Mouse (Mus musculus): ENCODE data around the gene Il1b. TPM values are rescaled to one million over a fixed set of nuclear protein-coding genes. Genes with fewer than 3 reads are reported as not detected.

The Il1b gene
- polyA plus RNA-seq, 1 experiment from 2014 or later: not detected

DNA sequence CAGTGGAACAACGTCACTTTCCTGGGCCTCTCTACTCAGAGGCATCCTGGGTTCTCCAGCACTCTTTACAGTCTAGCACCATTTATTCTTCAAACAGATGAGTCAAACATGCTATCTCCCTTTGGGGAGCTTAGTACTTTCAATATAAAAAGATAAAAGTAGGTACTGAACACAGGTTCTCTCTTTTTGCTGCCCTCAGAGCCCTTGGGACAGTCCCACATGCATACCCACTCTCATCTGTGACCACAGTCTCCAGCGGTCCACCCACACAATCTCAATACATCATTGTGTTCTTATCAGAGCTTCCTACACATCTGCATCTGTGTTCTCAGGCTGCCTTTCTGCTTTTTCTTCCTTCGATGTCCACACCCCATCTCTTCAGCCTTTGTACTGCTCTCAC lies 14.4 kb upstream of the Il1b start:
- no peak overlapping the region for H3K27ac ChIP-seq (ENCODE audit: low read depth)
- H3K4me2 ChIP-seq: no peak overlapping the region
- no peaks in the 10 kb centered on the region for H3K4me1 ChIP-seq (ENCODE audit: insufficient read depth)
- no peaks in the 10 kb centered on the region for H3K9me3 ChIP-seq (ENCODE audit: low read depth, low read length)
- no peaks in the 10 kb centered on the region for H3K27me3 ChIP-seq (ENCODE audit: insufficient read depth, low read length)
- ATAC-seq (ENCODE audit: insufficient read depth) (no peak), DNase-seq (no peak)
- H3K4me3 ChIP-seq (ENCODE audit: low read depth, low read length): no peak overlapping the region
- no peak overlapping the region for H3K9ac ChIP-seq
- 88% methylated on average over 3 of the region's 3 CpGs for WGBS
- no peak for TF ChIP-seq CTCF (IDR thresholded peaks at IDR 0.05; ENCODE audit: low read depth)
- no peaks in the 10 kb centered on the region for H3K36me3 ChIP-seq (ENCODE audit: insufficient read depth)

DNA sequence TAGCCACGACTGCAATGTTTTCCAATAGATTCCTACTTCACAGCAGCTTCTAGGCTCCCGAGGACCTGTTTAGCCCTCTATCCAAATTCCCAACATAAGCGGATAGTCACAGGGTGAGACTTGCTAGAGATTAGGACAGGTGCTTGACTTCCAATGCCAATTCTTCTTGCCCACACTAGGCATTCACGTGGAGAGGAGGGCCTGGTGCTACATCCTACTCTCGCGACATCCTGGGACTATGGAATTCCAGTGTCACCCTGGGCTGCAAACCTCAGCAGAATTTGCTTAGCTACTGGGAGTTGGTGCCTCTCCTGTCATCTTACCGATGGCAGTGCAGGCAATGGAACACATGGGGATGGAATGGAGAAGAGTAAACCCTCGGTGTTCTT lies 13.3 kb upstream of the Il1b start:
- WGBS: 76% methylated on average over 8 of the region's 8 CpGs
- no peak for ATAC-seq (ENCODE audit: insufficient read depth)
- Histone ChIP-seq H3K9ac (no peak overlapping the region), H3K27me3 (ENCODE audit: insufficient read depth, low read length) (no peaks in the 10 kb centered on the region), H3K4me2 (no peak overlapping the region), H3K4me1 (ENCODE audit: insufficient read depth) (no peaks in the 10 kb centered on the region), H3K9me3 (ENCODE audit: low read depth, low read length) (no peaks in the 10 kb centered on the region), H3K4me3 (ENCODE audit: low read depth, low read length) (no peak overlapping the region), H3K27ac (ENCODE audit: low read depth) (no peak overlapping the region), H3K36me3 (ENCODE audit: insufficient read depth) (no peaks in the 10 kb centered on the region)
- no peak for TF ChIP-seq CTCF (IDR thresholded peaks at IDR 0.05; ENCODE audit: low read depth)
- DNase-seq: no peak

DNA sequence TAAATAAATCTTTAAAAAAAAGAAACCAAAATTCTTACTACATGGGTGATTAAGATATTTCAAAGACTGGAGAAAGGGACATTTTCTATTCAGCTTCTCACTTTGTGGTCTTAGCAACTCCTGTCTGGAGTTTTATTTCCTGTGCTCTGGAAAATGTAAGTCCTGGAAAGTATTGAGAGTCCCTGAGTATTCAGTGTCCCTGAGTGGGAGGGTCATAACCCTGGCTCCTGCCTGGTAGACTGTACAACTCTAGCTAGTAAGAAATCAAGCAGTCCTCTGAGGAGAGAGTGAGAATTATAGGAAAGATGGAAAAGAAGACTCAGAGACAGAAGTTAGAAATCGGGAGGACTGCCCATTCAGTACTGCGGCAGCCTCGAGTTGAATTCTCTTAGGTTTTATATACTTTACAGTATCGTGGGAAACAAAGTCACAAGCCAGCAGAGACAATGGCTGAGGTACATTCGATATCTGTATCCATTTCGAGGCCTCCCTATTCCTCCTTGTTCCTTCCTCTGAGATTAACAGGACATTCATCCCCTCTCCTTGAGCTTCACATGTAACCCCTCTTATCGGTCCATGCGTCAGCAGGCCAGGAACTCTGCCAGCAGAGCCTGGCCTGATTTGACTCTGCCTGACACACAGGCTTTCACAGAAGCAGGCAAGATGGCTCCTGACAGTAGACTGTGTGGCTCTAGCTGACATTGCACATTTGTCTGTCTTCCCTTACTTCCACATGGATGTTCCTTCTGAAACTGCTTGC lies 12.8 kb upstream of the Il1b start:
- no peaks in the 10 kb centered on the region for H3K27me3 ChIP-seq (ENCODE audit: insufficient read depth, low read length)
- H3K4me1 ChIP-seq (ENCODE audit: insufficient read depth): no peaks in the 10 kb centered on the region
- H3K4me3 ChIP-seq (ENCODE audit: low read depth, low read length): no peak overlapping the region
- no peak overlapping the region for H3K9ac ChIP-seq
- no peaks in the 10 kb centered on the region for H3K9me3 ChIP-seq (ENCODE audit: low read depth, low read length)
- peak; percentile 15 for DNase-seq
- 81% methylated on average over 8 of the region's 8 CpGs for WGBS
- no peaks in the 10 kb centered on the region for H3K36me3 ChIP-seq (ENCODE audit: insufficient read depth)
- no peak for TF ChIP-seq CTCF (IDR thresholded peaks at IDR 0.05; ENCODE audit: low read depth)
- H3K4me2 ChIP-seq: no peak overlapping the region
- no peak overlapping the region for H3K27ac ChIP-seq (ENCODE audit: low read depth)
- no peak for ATAC-seq (ENCODE audit: insufficient read depth)

DNA sequence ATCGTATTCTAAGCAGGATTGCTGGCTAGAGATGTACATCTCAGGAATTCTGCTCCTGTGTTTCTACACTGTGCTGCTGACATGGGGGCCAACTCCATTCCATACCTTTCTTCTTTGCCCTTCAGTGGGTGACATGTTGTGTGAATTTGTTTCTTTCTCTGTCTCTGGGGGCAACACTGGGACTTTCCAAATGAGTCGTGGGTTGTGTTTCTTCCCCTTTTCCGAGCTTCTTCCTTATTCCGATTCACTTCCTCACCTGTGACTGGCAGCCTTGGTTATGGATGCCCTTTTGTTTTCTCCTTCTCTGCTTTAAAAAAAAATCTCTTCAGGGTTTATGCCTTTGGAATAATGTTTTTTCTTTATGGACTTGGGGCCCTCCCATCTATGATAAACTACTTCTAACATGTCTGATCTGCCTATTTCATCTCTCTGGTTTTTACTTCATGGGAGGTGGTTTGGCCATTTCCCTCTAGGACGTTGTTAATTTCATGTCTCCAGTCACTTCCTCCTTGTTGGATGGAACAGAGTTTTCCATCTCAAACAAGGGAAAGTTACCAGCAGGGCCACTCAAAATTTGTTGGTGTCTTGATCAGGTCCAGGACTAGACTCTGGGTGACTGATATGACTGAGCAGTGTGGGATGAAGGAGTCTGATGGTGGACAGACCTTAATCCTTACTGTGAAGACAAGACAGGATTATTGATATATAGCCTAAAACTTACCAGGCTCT lies 10.0 kb upstream of the Il1b start:
- no peaks in the 10 kb centered on the region for H3K27me3 ChIP-seq (ENCODE audit: insufficient read depth, low read length)
- no peak overlapping the region for H3K4me2 ChIP-seq
- ATAC-seq (ENCODE audit: insufficient read depth) (no peak), DNase-seq (no peak)
- H3K4me1 ChIP-seq (ENCODE audit: insufficient read depth): no peaks in the 10 kb centered on the region
- WGBS: 86% methylated on average over 5 of the region's 5 CpGs
- no peak overlapping the region for H3K4me3 ChIP-seq (ENCODE audit: low read depth, low read length)
- no peaks in the 10 kb centered on the region for H3K9me3 ChIP-seq (ENCODE audit: low read depth, low read length)
- no peak overlapping the region for H3K9ac ChIP-seq
- H3K36me3 ChIP-seq (ENCODE audit: insufficient read depth): no peaks in the 10 kb centered on the region
- no peak for TF ChIP-seq CTCF (IDR thresholded peaks at IDR 0.05; ENCODE audit: low read depth)
- H3K27ac ChIP-seq (ENCODE audit: low read depth): no peak overlapping the region

DNA sequence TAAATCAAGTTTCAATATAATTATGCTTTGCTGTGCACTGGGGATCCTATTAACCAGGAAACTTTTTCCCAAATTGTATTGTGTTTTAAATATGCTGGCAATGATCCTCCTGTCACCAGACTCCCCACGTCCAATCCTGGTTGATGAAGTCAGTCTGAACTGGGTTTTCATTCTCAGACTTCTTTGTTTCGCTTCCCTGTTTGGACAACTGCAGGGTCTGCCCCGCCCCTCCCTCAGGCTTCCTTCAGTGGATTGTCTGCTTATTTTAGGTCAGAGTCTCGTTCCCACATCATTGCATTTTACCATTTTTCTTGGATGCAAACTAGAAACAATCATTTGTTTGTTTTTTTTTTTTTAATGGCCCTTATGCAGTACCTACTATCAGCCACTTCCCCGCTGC lies 9.3 kb upstream of the Il1b start:
- H3K27ac ChIP-seq (ENCODE audit: low read depth): no peak overlapping the region
- H3K4me3 ChIP-seq (ENCODE audit: low read depth, low read length): no peak overlapping the region
- 67% methylated on average over 5 of the region's 5 CpGs for WGBS
- no peaks in the 10 kb centered on the region for H3K4me1 ChIP-seq (ENCODE audit: insufficient read depth)
- no peak for TF ChIP-seq CTCF (IDR thresholded peaks at IDR 0.05; ENCODE audit: low read depth)
- H3K9ac ChIP-seq: no peak overlapping the region
- DNase-seq: no peak
- no peaks in the 10 kb centered on the region for H3K9me3 ChIP-seq (ENCODE audit: low read depth, low read length)
- no peak overlapping the region for H3K4me2 ChIP-seq
- H3K27me3 ChIP-seq (ENCODE audit: insufficient read depth, low read length): no peaks in the 10 kb centered on the region
- H3K36me3 ChIP-seq (ENCODE audit: insufficient read depth): no peaks in the 10 kb centered on the region
- ATAC-seq (ENCODE audit: insufficient read depth): no peak

DNA sequence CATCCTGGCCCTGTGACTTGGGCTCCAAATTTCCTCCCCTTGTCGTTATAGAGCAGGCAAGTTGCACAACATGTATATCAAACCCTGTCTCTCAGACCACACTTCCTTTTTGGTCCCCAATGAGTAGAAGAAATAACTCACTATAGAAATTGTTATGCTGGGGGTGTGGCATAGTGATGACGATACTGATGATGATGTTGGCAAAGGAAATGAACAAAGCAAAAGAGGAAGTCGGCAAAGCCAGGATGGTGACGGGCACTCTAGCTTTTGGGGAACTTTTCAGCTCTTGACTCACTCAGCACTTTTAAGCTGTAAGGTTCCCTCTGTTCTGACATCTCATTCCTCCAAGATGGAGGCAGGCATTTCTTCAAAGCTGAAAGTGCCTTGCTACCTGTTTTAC lies 2.4 kb upstream of the Il1b start:
- no peak overlapping the region for H3K27ac ChIP-seq (ENCODE audit: low read depth)
- no peaks in the 10 kb centered on the region for H3K4me1 ChIP-seq (ENCODE audit: insufficient read depth)
- H3K9ac ChIP-seq: no peak overlapping the region
- DNase-seq: no peak
- no peaks in the 10 kb centered on the region for H3K27me3 ChIP-seq (ENCODE audit: insufficient read depth, low read length)
- TF ChIP-seq CTCF (IDR thresholded peaks at IDR 0.05; ENCODE audit: low read depth): no peak
- no peak for ATAC-seq (ENCODE audit: insufficient read depth)
- no peak overlapping the region for H3K4me2 ChIP-seq
- no peak overlapping the region for H3K4me3 ChIP-seq (ENCODE audit: low read depth, low read length)
- H3K36me3 ChIP-seq (ENCODE audit: insufficient read depth): no peaks in the 10 kb centered on the region
- H3K9me3 ChIP-seq (ENCODE audit: low read depth, low read length): no peaks in the 10 kb centered on the region
- 82% methylated on average over 4 of the region's 4 CpGs for WGBS

DNA sequence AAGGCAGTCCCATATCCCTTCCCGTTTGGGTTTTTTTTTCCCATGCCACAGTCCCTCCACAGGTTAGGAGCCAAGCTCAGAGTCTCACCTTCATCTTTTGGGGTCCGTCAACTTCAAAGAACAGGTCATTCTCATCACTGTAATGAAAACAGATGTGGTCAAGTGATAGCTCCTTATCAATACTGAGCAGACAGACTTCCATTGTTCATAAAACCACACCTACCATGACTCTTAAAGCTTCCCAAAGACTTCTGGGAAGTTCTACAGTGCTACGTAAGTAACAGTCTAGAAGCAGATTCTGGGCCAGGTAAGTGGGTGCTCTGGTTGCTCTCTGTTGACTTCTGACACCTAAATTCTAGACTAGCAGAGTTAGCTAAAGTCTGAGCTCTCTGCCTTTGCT lies 1.3 kb downstream of the Il1b start:
- 51% methylated on average over 3 of the region's 3 CpGs for whole genome bisulfite sequencing
- H3K9me3 ChIP-seq (ENCODE audit: low read depth, low read length): no peaks in the 10 kb centered on the region
- ATAC-seq (ENCODE audit: insufficient read depth): no peak
- H3K27ac ChIP-seq (ENCODE audit: low read depth): no peak overlapping the region
- H3K4me3 ChIP-seq (ENCODE audit: low read depth, low read length): no peak overlapping the region
- H3K9ac ChIP-seq: no peak overlapping the region
- TF ChIP-seq CTCF (IDR thresholded peaks at IDR 0.05; ENCODE audit: low read depth): no peak
- no peak overlapping the region for H3K4me2 ChIP-seq
- H3K27me3 ChIP-seq (ENCODE audit: insufficient read depth, low read length): no peaks in the 10 kb centered on the region
- no peaks in the 10 kb centered on the region for H3K36me3 ChIP-seq (ENCODE audit: insufficient read depth)
- no peaks in the 10 kb centered on the region for H3K4me1 ChIP-seq (ENCODE audit: insufficient read depth)
- no peak for DNase-seq

Measured in lung, embryonic 14.5 days (tissue).